Mouse (Mus musculus) liver, embryonic 14.5 days (tissue): Measurements from ENCODE around the gene 4930568D16Rik.

Experiments used
- CTCF ChIP-seq: IDR thresholded peaks from 2 replicates; pipeline ENCODE4 v1.5.1; 2016; ENCODE audit warnings: antibody characterized with exemption, low read depth, control low read depth
- EP300 ChIP-seq: IDR thresholded peaks from 2 replicates; pipeline ENCODE4 v1.6.1; 2016; ENCODE audit warnings: antibody characterized with exemption, low read depth

GRCm38 (mm10) chr2:35377600-35377999, 10.1 kb upstream of the 4930568D16Rik start:
- no peak for TF ChIP-seq CTCF
- no peak for TF ChIP-seq EP300
